Mouse (Mus musculus) small intestine, adult 2 months (tissue): ENCODE data around the gene G430095P16Rik.

Source experiments
- CTCF ChIP-seq: fragments of 200-500 bp; IDR thresholded peaks from 2 replicates; pipeline ENCODE4 v1.5.1; 2012; ENCODE audit warnings: low read depth, mild to moderate bottlenecking, control low read depth, inconsistent platforms, low read length, moderate library complexity, mixed read lengths; ENCODE audit not compliant: insufficient replicate concordance, insufficient read length; ENCODE audit errors: extremely low read depth
- POLR2A ChIP-seq: fragments of 200-500 bp; IDR thresholded peaks from 2 replicates; pipeline ENCODE4 v1.6.1; 2012; ENCODE audit warnings: low read depth, mild to moderate bottlenecking, control low read depth, inconsistent platforms, low read length, moderate library complexity

DNA sequence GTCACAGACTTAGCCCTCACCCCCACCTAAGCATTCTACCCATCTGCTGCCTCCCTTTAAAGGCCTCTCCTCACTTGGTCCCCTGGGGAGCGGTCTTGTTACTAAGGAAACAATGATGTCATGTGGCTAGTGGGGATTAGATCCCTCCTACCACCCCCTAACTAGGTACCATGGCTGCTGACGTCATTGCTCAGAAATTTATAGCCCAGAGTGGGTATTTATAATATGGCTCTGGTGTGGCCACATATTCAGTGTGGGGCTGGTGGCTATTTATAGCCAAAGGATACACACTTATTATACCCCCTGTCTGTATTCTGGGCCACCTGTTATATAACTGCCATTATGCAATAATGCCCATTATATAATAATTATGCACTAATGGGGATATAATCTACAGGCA is 38.1 kb downstream of the G430095P16Rik start:
- TF ChIP-seq POLR2A = no peak
- no peak for TF ChIP-seq CTCF
